Mouse (Mus musculus): ENCODE results near the gene Ttc23l.
A peak's percentile ranks its signal among the peaks of the same experiment; 100 is the strongest.
"Not testable (repeated sequence)": the region's sequence is repeated elsewhere in the genome, so short reads cannot be mapped to it uniquely, and the experiment has no call there.

Ttc23l gene

GRCm38 (mm10) chr15:10506099-10506498, 52.4 kb downstream of the Ttc23l start:
- DNase-seq = no peak

GRCm38 (mm10) chr15:10500838-10501719, 57.4 kb downstream of the Ttc23l start:
- peak; percentile 45 for DNase-seq

- no peak for DNase-seq
These were observed 58.4 kb downstream of the Ttc23l start for GRCm38 (mm10) chr15:10500035-10500434.

- no peak for DNase-seq
These were observed 58.9 kb downstream of the Ttc23l start for GRCm38 (mm10) chr15:10499593-10499992.

- DNase-seq = not testable (repeated sequence)
These were observed 61.8 kb downstream of the Ttc23l start for GRCm38 (mm10) chr15:10496696-10497095.

- DNase-seq = no peak
These were observed 62.5 kb downstream of the Ttc23l start for GRCm38 (mm10) chr15:10495944-10496343.

GRCm38 (mm10) chr15:10490101-10490500, 68.4 kb downstream of the Ttc23l start:
- no peak for DNase-seq

- DNase-seq = no peak
These were observed 71.2 kb downstream of the Ttc23l start for GRCm38 (mm10) chr15:10487246-10487645.

- no peak for DNase-seq
These were observed 72.1 kb downstream of the Ttc23l start for GRCm38 (mm10) chr15:10486365-10486839.

GRCm38 (mm10) chr15:10485484-10486364, 72.7 kb downstream of the Ttc23l start, which contains the start of the genes Brix1 and Rad1:
Brix1 (minus strand) TSS chr15:10485947.
Rad1 (plus strand) TSS chr15:10486018.
- DNase-seq = peak; percentile 92

GRCm38 (mm10) chr15:10470941-10471340, 87.5 kb downstream of the Ttc23l start:
- DNase-seq = no peak

- DNase-seq = peak; percentile 94
These were observed 88.2 kb downstream of the Ttc23l start, which contains the start of gene Dnajc21 for GRCm38 (mm10) chr15:10470151-10470831. Dnajc21 (minus strand) TSS chr15:10470516.

GRCm38 (mm10) chr15:10469641-10470150, 88.8 kb downstream of the Ttc23l start:
- DNase-seq = no peak

GRCm38 (mm10) chr15:10468761-10469160, 89.7 kb downstream of the Ttc23l start:
- DNase-seq = no peak

- DNase-seq = no peak
These were observed 93.8 kb downstream of the Ttc23l start for GRCm38 (mm10) chr15:10464678-10465077.

- DNase-seq = no peak
These were observed 94.9 kb downstream of the Ttc23l start for GRCm38 (mm10) chr15:10463555-10463954.

GRCm38 (mm10) chr15:10460986-10461385, 97.5 kb downstream of the Ttc23l start:
- DNase-seq = no peak
